Mouse (Mus musculus) layer of hippocampus, postnatal 36 days (tissue): ENCODE results near the gene Tcp10b. TPM values are rescaled to one million over a fixed set of nuclear protein-coding genes. Genes with fewer than 3 reads are reported as not detected.
"Not testable (repeated sequence)": the region's sequence is repeated elsewhere in the genome, so short reads cannot be mapped to it uniquely, and the experiment has no call there.

Source experiments
- DNase-seq, 2 experiments: peaks; one replicate each; pipeline ENCODE4 v3.0.0; 2022
- total RNA-seq, 2 experiments: library from RNA; stranded (reverse); gene quantifications; 2 replicates each; pipeline ENCODE4 v1.2.3; 2021

Gene Tcp10b
- under 1 TPM; 0.18 to 0.70 TPM for total RNA-seq

DNA sequence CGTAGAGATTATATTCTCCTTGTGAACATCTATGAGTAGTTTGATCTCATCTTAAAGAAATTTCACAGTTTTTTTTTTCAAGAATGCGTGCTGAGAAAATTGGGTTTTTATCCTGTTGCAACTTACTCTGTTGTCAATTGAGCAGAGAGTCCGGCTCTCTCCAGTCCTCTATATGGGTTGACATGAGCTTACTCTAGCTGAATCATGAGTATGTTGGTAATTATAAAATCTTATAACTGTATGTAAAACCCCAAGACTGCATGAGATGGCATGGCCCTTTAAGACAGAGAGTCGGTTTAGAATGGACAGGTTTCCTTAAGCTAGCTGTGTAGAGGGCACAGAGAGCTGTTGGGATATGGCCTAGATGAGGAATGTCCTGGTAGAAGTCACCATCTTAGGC lies at the start of gene Tcp10b:
Tcp10b (plus strand) TSS at position 301 of the 400 bp plus-strand sequence.
- DNase-seq: not testable (repeated sequence)

DNA sequence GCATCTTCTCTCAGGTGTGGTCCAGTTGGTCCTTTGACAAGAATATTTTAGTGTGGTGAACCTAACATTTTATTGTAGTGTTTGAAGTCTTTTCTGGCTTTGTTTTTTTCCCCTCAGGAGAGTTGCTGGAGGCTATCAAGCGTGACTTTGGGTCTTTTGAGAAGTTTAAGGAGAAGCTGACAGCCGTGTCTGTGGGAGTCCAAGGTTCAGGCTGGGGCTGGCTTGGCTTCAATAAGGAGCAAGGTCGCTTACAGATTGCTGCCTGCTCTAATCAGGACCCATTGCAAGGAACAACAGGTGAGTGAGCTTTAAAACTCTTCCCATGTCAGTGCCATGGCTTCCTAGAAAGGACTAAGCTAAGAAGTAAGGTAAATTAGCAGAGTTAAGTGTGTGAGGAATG lies 47.6 kb upstream of the Tcp10b start:
- DNase-seq: no peak

DNA sequence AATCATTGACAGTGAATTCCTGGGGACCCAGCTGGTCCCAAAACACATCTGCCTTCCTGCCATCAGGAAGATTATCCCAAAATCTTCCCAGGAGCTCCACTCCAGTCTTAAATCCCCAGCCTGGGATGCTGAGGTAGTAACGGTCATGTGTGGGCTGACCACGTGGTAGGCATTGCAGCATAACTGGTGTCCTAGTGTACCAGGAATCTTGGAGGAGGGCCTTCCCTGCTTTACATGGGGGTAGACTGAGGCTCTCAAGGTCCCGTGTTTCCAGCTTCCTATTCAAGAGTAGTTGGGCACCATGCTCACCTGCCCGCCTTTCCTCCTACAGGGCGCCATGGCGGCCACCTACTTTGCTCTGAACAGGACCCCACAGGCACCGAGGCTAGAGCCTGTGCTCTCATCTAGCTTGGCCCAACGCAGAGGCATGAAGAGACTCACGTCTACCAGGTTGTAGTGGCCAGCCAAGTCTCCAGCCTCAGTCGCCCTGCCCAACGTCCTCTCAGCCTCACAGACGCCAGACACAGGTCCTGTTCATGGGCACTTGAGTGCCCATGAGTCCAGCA lies 24.2 kb upstream of the Tcp10b start:
- DNase-seq: not testable (repeated sequence)

DNA sequence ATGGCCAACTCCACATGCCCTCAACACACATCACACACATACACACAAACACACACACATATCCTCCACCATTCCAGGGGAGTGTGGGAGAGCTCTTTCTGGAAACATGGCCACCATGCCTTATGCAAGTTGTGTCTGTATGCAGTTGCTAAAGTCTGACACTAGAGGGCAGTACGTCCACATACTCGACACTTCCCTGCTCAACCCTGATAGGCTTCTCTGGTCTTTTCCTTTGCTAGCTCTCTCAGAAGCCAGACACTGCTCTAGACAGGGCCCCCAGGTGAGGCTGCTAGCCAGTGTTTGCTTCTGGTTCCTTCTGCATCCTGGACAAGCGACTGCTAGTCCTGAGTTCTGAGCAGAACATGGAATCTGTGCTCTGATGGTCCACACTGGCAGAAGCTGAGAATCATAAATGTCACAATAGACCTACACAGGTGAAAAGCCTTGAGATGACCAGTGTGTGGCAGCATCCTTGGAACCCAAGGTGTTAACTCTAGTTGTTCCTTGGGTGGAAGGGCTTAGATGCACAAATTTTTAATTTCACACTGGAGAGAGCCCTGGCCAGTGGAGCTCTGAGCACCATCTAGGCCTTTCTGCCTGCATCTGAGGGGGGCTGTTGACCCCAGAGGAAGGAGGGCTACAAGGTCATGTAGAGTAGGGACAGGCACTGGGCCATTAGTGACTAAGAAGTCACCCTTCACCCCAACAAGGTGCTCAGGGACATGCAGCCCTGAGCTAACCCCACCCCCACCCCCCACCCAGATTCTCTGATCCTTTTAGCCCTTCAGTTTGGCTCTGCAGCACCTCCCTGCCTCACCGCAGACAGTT lies 16.8 kb upstream of the Tcp10b start:
- peak; percentile 36 to 45 for DNase-seq

DNA sequence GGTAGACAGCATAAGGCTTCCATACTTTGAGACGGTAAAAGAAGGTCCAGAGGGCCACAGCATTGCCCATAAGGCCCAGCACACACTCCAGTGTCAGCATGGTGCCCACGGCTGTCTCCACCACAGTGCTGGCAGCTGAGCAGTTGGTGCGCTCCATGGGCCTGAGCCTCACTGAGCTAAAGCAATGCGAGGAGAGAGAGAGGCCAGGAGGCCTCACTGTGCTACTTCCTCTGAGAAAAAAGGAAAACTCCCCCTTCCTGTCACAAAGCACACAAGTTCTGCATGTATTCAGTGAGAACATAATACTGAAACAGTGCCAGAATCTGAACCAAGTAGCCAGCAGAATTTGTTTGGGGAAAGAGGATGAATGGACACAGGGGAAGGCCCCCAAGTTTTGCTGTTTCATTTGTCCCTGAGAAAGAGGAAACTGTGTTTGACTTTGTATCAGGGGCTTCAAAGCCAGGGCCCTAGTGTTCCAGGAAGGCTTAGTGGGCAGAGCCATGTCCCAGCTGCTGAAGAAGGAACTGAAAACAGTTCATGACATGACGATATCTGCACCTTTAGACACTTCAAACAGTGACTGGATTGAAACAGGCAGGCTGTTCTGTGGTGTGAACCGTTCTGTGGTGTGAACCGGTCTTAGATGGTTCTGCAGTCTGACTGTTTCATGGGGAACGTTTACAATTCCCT lies 8.6 kb upstream of the Tcp10b start, which contains the start of gene Gpr31b:
Gpr31b (minus strand) TSS at position 173 of the 690 bp plus-strand sequence.
- DNase-seq: not testable (repeated sequence)

DNA sequence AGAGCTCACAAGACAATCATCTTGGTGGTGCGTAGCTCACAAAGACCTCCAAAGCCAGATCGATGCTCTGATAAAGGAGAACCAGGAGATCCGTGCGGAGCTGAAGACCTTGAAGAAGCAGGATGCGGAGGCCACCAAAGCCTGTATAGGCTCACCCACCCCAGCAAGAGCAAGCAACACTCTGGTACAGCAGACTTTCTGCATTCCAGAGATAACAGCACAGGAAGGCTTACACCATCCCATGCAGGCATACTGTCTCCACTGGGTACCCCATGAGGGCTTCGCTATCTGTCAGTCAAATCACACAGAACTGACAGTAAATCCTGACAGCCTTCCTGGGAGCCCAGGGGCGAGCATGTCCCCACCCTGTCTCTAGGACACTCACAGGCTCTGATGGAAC lies 2.0 kb downstream of the Tcp10b start:
- DNase-seq: not testable (repeated sequence)

DNA sequence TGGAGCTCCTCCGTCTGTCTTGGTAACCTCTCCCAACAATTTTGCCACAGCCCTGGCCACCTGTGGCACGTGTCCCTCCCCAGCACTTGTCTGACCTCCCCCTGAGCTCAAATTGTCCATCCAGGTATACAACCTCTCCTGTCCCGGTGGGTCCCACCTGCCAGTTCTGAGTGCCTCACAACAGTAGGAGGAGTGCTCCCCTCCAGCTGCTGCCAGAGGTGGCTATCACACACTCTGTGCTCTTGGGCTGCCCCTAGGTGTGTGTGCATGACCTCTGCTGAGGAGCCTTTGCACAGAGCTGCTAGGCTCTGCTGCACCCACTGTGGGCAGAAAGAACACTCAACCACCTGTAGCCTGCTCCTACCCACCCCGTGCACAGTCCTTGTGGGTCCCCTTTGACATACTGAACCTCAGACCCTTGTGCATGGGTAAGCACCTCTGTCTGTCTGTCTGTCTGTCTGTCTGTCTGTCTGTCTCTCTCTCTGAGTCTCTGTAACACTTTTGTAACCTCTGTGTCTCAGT lies 7.0 kb downstream of the Tcp10b start:
- DNase-seq: not testable (repeated sequence)

DNA sequence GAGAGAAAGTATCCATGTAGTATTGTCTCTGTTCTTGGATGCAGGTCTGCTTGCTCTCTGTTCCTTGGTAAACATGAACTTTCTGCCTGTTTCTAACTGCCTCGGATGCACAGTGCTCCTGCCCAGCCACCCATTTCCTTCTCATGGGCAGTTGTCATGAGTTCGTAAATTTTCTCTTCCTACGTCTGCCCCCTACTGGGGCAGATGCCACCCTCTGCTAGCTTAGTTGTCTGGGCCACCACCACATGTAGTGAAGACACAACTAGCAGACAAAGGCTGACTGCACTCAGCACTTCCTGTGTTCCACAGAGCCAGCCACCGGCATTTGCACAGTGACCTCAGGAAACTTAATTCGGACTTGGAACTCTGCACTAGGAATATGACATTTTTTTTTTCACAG lies 8.3 kb downstream of the Tcp10b start:
- not testable (repeated sequence) for DNase-seq

DNA sequence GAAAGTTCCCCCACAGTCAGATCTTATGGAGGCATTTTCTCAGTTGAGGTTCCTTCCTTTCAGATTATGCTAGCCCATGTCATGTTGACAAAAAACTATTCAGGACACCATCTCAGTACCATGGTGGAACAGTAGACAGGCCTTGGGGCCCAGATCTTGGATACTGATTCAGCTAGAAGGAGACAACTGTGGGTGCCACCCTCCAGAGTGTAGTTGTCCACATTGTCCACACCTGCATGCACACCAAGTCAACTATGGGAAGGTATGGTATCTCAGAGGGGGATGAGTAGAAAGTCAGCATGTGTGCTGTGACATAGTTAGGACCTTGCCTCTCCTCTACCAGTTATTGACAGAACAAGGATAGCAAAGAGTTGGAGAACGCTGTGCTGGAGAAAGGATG lies 30.6 kb downstream of the Tcp10b start:
- not testable (repeated sequence) for DNase-seq

DNA sequence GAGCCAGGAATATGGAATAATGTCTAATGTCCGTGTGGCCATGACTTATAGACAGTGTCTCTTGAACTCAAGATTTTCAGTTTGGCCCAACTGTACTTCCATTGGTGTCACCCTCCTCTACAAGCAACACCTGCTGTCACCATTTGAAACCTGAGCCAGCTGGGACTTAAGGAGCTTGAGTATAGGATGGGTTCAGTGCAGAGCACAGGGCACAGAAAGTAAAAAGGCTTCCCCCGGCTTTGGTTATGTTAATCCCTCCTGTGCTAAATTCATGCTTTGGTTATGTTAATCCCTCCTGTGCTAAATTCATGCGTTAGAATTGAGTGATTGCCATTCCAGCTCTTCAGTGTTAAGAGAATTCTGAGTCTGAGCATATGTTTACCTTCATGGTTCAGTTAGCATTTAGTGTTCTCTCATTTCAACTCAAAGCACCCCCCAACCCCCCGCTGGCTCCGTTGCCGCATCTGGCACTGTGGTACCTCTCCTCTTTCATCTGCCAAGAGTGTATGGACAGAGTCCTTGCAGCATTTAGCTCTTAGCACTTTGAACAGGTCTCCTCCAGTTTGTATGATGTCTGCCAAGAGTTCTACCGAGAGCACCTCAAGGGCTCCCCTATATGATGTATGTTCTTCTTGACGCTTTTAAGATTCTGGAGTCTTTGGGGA lies 31.3 kb downstream of the Tcp10b start:
- not testable (repeated sequence) for DNase-seq

DNA sequence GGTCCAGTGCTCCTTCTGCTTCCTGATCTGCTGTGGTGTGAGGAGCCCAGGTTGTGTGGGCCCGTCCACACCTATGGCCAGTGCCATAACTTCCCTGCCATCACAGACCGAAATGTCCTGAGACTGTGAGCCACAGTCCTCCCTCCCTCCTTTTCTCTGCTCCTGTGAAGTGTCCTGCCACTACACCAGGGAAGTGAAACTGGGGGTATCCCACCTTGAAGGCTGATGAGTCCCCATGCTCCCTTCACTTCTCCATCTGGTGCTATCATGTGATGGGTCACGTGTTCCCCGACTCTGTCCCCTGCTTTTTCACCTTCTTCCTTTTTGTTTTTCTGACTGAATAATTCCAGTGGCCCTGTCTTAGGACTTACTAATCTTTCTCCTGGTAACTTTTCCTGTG lies 32.1 kb downstream of the Tcp10b start:
- not testable (repeated sequence) for DNase-seq

DNA sequence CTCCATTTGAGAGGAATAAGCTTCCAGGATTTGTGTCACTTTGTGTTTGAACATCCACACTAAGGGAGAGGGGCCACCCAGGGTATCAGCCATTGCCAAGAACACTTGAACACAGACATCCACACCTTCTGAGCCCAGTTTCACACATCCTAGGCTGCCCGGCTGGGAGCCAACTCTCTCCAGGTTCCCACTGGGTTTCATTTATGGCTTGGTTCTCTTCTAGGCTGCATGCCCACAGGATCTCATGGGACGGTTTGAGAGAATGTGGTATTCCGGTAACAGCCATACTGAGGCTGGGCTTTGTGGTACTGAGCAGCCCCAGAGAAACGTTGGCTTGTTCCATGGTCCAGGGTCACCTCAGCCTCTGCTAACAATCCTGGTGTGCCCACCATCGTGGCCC lies 45.7 kb downstream of the Tcp10b start:
- not testable (repeated sequence) for DNase-seq

DNA sequence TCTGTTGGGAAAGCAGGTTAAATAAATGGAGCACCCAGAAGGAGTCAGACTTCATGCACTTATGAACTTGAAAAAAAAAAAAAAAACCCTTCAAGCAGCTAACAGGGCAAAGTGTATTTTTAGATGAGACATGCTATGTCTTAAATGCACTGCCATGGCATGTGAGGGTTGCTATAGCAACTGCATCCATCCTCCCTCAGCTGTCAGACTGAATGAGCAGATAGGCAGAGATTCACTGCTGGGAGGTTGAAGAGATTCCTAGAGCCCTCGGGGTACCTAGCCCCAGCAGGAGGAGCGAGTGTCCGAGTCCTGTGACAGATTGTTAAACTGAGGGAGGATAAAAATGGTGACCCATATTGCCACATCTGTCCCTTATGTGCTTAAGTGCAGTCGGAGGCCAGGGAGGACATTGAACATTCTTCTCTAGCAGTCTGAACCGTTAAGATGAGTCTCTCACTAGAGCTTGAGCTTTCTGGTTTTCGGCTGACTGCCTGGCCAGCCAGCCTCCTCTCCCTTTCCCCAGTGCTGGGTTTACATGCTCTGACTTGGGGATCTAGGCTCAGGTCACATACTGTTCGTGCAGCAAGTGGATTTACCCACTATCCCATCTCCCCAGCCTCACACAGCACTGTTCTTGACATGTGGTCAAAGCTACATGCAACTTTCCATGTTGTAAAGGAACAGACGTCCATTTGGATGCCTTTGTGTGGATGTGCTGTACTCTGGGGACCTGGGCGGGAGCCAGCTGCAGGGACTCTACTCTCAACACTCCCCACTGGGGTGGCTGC lies 51.8 kb downstream of the Tcp10b start:
- not testable (repeated sequence) for DNase-seq

DNA sequence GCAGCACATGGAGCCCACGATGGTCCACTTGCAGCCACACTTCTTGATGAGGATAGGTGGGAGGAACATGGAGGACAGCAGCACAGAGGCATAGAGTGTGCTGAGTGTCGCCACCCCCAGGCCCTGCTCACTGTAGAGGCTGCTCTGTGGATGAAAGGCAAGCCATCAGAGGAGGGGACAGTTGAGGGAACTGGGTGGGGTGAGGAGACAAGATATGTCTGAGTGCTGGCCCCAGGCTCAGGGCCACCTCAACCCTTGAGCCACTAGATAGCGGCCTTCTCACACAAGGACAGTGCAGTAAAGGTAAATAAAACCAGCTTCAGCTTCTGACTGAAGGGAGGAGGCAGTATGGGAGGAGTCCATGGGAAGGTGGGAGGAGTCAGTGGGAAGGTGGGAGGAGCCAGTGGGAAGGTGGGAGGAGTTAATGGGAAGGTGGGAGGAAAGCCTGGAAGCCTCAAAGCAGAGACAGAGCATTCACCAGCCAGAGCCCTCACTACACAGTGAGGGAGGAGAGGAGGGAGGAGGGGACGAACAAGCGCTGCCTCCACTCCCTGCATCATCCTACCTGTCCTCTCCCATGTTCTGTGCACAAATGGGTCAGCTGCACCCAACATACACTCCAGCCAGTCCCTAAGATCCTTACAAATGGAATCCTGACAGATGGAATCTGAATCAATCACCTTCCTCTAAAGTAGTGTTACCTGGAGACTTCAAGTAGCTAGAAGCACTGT lies 62.6 kb downstream of the Tcp10b start:
- DNase-seq: not testable (repeated sequence)

DNA sequence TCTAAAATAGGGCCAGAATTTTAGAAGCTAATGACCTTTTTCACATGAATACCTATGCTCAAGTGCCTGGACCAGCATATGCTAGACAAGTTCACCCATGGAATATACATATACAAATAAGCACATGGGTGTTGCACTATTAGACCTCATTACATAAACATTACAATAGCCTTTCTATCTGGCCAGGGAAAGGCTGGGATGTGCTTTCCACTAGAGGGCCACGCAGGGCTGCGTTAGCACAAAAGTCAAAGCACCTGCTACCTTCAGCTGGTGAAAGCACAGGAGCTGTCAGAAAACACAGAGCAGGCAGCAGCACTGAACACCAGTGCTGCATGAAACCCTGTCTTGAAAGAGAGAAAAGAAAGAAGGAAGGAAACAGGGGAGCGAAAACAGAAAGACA lies 63.3 kb downstream of the Tcp10b start:
- not testable (repeated sequence) for DNase-seq

DNA sequence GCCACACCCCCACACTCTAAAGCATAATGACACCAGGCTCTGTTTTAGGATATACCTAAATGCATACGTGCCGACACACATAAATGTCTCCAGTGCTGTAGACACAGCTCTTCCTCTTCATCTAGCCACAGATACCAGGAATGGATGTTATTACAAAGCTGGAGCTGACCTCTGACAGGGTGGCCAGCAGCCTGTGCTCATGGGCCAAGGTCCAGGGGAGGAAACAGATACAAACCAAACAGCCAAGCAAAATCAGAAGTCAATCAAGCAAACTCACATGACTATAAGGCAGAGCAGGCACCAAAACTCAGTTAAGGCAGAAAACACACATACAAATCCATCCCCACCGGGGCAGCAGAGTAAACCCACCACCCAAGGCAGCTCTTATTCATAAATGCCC lies 68.4 kb downstream of the Tcp10b start:
- DNase-seq: not testable (repeated sequence)

DNA sequence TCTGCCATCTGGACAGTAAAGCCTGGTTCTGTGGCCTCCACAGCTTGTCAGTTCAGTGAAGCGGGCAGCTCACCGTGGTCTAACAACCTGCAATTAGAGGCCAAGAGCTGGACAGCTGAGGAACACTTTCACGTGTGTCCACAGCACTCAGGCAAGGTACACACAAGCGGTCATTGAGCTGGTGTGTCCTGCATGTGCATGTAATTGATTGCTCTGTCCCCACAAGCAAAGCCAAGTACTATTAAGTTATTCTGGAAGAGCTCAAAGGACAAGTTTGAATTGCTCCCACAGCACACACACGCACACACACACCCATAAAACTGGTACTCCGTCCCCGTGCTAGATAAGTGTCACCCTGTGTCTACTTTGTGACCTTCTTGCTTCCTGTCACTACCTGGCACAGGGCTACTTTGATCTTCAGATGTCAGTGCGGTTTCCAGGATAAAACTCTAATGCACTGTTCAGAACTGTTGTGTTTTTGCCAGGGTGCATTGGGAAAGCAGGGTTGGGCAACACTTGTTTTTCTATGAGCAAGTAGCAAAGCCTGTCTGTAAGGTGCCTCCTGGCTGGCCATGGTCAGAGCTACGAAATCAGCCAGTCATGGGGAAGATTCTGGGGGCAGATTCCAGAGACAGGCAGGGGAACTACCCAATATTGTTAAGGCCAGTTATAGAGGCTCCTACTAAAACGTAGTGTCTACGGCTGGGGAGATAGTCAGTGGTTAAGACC lies 69.0 kb downstream of the Tcp10b start:
- DNase-seq: not testable (repeated sequence)

DNA sequence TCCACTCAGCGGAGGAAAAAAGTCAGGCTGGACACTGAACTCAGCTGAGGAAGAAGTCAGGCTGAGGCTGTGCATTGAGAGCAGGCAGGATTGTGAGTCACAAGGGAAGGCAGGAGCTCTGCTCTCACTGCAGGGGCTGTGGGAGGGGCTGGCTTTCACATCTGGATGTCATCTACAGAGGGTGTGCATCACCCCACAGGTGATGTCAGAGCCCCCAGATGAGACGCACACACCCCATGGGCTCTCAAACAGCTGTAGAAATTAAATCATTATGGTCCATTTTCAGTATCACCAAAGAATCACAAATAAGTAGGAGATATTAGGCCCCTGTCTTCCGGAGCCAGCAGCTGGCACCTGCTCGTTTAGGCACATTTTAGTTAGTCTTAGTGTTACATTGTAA lies 70.8 kb downstream of the Tcp10b start, which contains the start of gene Unc93a:
Unc93a (minus strand) TSS at position 101 of the 400 bp plus-strand sequence.
- not testable (repeated sequence) for DNase-seq
